Mouse (Mus musculus): Measurements from ENCODE around the gene Snapc5. TPM values are rescaled to one million over a fixed set of nuclear protein-coding genes. Genes with fewer than 3 reads are reported as not detected.

Gene Snapc5
- polyA plus RNA-seq, 1 experiment from 2014 or later = 29.8 TPM

DNA sequence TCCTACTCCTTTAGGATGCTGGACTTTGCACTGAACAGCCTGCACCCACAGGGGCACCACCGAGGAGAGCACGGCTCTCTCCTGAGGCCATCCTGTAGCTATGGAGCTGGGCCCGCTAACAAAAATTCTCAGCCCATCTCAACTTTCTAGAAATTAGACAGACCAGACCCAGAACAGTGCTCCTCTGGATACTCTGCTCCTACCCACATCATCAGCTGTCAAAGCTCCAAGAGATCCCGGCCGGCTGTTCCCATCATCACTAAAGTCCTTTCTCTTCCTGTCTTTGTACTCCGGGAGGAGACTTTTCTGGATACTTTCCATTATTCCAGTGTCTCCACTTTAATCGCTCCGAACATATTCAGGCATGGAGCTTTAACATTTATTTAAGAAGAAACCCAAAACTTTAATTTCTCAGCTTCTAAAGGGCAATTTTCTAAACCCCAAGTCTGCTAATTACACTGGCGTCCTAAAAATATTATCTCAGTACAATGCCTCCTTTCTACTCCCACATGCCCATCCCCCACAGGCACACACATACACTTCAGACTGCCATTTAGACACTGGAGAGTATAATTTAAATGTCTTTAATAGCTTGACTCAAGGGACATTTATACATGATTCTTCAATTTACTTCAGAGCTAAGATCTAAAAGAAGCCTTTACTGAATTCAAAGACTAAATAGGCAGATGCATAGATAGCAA lies 53.3 kb downstream of the Snapc5 start:
- H3K36me3 ChIP-seq = peaks cover 12% of the 10 kb centered on the region
- no peak overlapping the region for H3K4me3 ChIP-seq
- WGBS = 57% methylated on average over 9 of the region's 9 CpGs
- no peak for DNase-seq (ENCODE audit: low spot score)
- no peaks in the 10 kb centered on the region for H3K9me3 ChIP-seq
- H3K27me3 ChIP-seq (ENCODE audit: insufficient read depth, poor library complexity, severe bottlenecking) = no peaks in the 10 kb centered on the region
- H3K4me1 ChIP-seq = peaks cover 27% of the 10 kb centered on the region
- peak overlapping the region; percentile 24 for H3K27ac ChIP-seq

Small RNA genes within 50 kb of the gene (microRNA-seq; reads per million reads assigned to microRNA genes)
- gene Gm24106 = not detected

Other genes with a start within 250 kb of the Snapc5 start
- gene Smad6, start 157.2 kb upstream of the Snapc5 start, polyA plus RNA-seq (2016; fragmentation: Nextera tagmentation; extraction: Ambion mirVana) = 29.4 and 47.2 TPM in 2 replicates
- gene Lctl, start 62.1 kb upstream of the Snapc5 start, polyA plus RNA-seq (2016; fragmentation: Nextera tagmentation; extraction: Ambion mirVana) = not detected in 2 replicates
- gene Zwilch, start 6.2 kb upstream of the Snapc5 start, polyA plus RNA-seq (2016; fragmentation: Nextera tagmentation; extraction: Ambion mirVana) = 28.1 and 31.6 TPM in 2 replicates
- gene Rpl4, start 5.9 kb upstream of the Snapc5 start, polyA plus RNA-seq (2016; fragmentation: Nextera tagmentation; extraction: Ambion mirVana) = 998 and 1,151 TPM in 2 replicates
- 3.2 TPM in 2 replicates for gene Uchl4, start 55.9 kb downstream of the Snapc5 start, polyA plus RNA-seq (2016; fragmentation: Nextera tagmentation; extraction: Ambion mirVana)
- gene Map2k1, start 74.4 kb downstream of the Snapc5 start, polyA plus RNA-seq (2016; fragmentation: Nextera tagmentation; extraction: Ambion mirVana) = 108 and 118 TPM in 2 replicates
- 170 and 220 TPM in 2 replicates for gene Tipin, start 102.3 kb downstream of the Snapc5 start, polyA plus RNA-seq (2016; fragmentation: Nextera tagmentation; extraction: Ambion mirVana)
- 20.0 and 23.2 TPM in 2 replicates for gene Dis3l, start 162.0 kb downstream of the Snapc5 start, polyA plus RNA-seq (2016; fragmentation: Nextera tagmentation; extraction: Ambion mirVana)
- 0.31 and 0.40 TPM in 2 replicates for gene Megf11, start 206.4 kb downstream of the Snapc5 start, polyA plus RNA-seq (2016; fragmentation: Nextera tagmentation; extraction: Ambion mirVana)

Measured in heart, embryonic 10.5 days (tissue).